Mouse (Mus musculus) CH12.LX (cell line): ENCODE data around the gene Lysmd1. TPM values are rescaled to one million over a fixed set of nuclear protein-coding genes. Genes with fewer than 3 reads are reported as not detected.
A peak's percentile ranks its signal among the peaks of the same experiment; 100 is the strongest.

ENCODE experiments used
- DNase-seq: peaks from one replicate; pipeline ENCODE4 v3.0.0-alpha.2; 2013; ENCODE audit errors: extremely low read depth
- H3K27ac ChIP-seq: 2 replicates; pipeline ENCODE4 v1.5.1; 2012; ENCODE audit warnings: low read depth, mild to moderate bottlenecking, control low read depth, moderate library complexity; ENCODE audit not compliant: insufficient read depth
- H3K27me3 ChIP-seq: replicated peaks from 2 replicates; pipeline ENCODE3; 2012; ENCODE audit warnings: inconsistent platforms
- H3K36me3 ChIP-seq, 2 experiments: replicated peaks in 1 of 2; 2 replicates each; pipeline versions ENCODE3 to v1.6.1; 2012; ENCODE audit warnings: inconsistent platforms in 1 of 2, low read length in 1 of 2, mild to moderate bottlenecking in 1 of 2, mixed read lengths in 1 of 2, moderate library complexity in 1 of 2; ENCODE audit not compliant: control insufficient read depth in 1 of 2, insufficient read depth in 1 of 2
- H3K4me1 ChIP-seq, 2 experiments: 2 replicates each; pipeline ENCODE4 v1.6.1; 2012; ENCODE audit warnings: inconsistent platforms in 1 of 2, moderate library complexity in 1 of 2; ENCODE audit not compliant: insufficient read depth in 2 of 2, control insufficient read depth in 1 of 2
- H3K4me2 ChIP-seq: 2 replicates; pipeline ENCODE4 v1.6.1; 2012; ENCODE audit warnings: low read depth, mild to moderate bottlenecking, control low read depth; ENCODE audit not compliant: poor library complexity, insufficient read depth, severe bottlenecking
- H3K4me3 ChIP-seq, 3 experiments: fragments of 150-350 bp in 1 of 3; sonication (generic) in 1 of 3; replicated peaks in 1 of 3; 2 replicates each; pipeline versions ENCODE3 to v1.5.1; 2011 to 2012; ENCODE audit warnings: low read depth in 2 of 3, low read length in 2 of 3, mild to moderate bottlenecking in 2 of 3, moderate library complexity in 2 of 3, control low read depth in 1 of 3, improper control_type of control experiment in 1 of 3, inconsistent platforms in 1 of 3, mixed read lengths in 1 of 3; ENCODE audit not compliant: poor library complexity in 1 of 3
- H3K79me2 ChIP-seq: replicated peaks from 2 replicates; pipeline ENCODE4 v1.6.1; 2012; ENCODE audit warnings: mild to moderate bottlenecking, moderate library complexity; ENCODE audit not compliant: control insufficient read depth, poor library complexity, insufficient read depth, severe bottlenecking; ENCODE audit errors: extremely low read depth
- H3K9ac ChIP-seq: 2 replicates; pipeline ENCODE4 v1.6.1; 2012; ENCODE audit warnings: low read depth, mild to moderate bottlenecking, control low read depth, moderate library complexity; ENCODE audit not compliant: insufficient read depth
- H3K9me3 ChIP-seq: replicated peaks from 2 replicates; pipeline ENCODE3; 2012; ENCODE audit warnings: low read length, inconsistent platforms, mixed read lengths
- BHLHE40 ChIP-seq: IDR thresholded peaks from 2 replicates; pipeline ENCODE4 v1.6.1; 2011; ENCODE audit warnings: mild to moderate bottlenecking, low read depth, low read length, improper control_type of control experiment
- CHD1 ChIP-seq: IDR thresholded peaks from 2 replicates; pipeline ENCODE4 v1.6.1; 2012; ENCODE audit warnings: low read depth, low read length, improper control_type of control experiment, inconsistent platforms
- CTCF ChIP-seq, 2 experiments: IDR thresholded peaks in 1 of 2; conservative IDR thresholded peaks in 1 of 2; 2 replicates each; pipeline ENCODE4 v1.5.1; 2011 to 2012; ENCODE audit warnings: low read depth in 2 of 2, low read length in 2 of 2, improper control_type of control experiment in 1 of 2, inconsistent platforms in 1 of 2, mild to moderate bottlenecking in 1 of 2, moderate library complexity in 1 of 2
- E2F4 ChIP-seq: IDR thresholded peaks from 2 replicates; pipeline ENCODE4 v1.6.1; 2011; ENCODE audit warnings: low read depth, low read length, improper control_type of control experiment; ENCODE audit not compliant: insufficient replicate concordance
- ELF1 ChIP-seq: IDR thresholded peaks from 2 replicates; pipeline ENCODE4 v1.6.1; 2014; ENCODE audit warnings: low read depth, mild to moderate bottlenecking, inconsistent platforms, low read length, improper control_type of control experiment
- EP300 ChIP-seq: IDR thresholded peaks from 2 replicates; pipeline ENCODE4 v1.6.1; 2011; ENCODE audit warnings: low read length, improper control_type of control experiment
- ETS1 ChIP-seq: conservative IDR thresholded peaks from 2 replicates; pipeline ENCODE4 v1.6.1; 2012; ENCODE audit warnings: low read depth, mild to moderate bottlenecking, inconsistent platforms, low read length, improper control_type of control experiment, moderate library complexity
- GABPA ChIP-seq: IDR thresholded peaks from 2 replicates; pipeline ENCODE4 v1.6.1; 2012; ENCODE audit warnings: low read depth, low read length, improper control_type of control experiment, inconsistent platforms; ENCODE audit not compliant: insufficient replicate concordance
- HCFC1 ChIP-seq: IDR thresholded peaks from 2 replicates; pipeline ENCODE4 v1.6.1; 2012; ENCODE audit warnings: low read depth, mild to moderate bottlenecking, inconsistent platforms, low read length, improper control_type of control experiment
- IRF4 ChIP-seq: IDR thresholded peaks from 2 replicates; pipeline ENCODE4 v1.6.1; 2014; ENCODE audit warnings: low read depth, mild to moderate bottlenecking, inconsistent platforms, low read length, improper control_type of control experiment
- JUND ChIP-seq: conservative IDR thresholded peaks from 2 replicates; pipeline ENCODE4 v1.6.1; 2011; ENCODE audit warnings: low read depth, low read length, improper control_type of control experiment
- MAFK ChIP-seq: IDR thresholded peaks from 2 replicates; pipeline ENCODE4 v1.6.1; 2011; ENCODE audit warnings: low read length, improper control_type of control experiment; ENCODE audit not compliant: insufficient replicate concordance
- MAZ ChIP-seq: IDR thresholded peaks from 2 replicates; pipeline ENCODE4 v1.6.1; 2012; ENCODE audit warnings: low read depth, mild to moderate bottlenecking, inconsistent platforms, low read length, improper control_type of control experiment, moderate library complexity
- MXI1 ChIP-seq: IDR thresholded peaks from 2 replicates; pipeline ENCODE4 v1.6.1; 2011; ENCODE audit warnings: mild to moderate bottlenecking, low read depth, low read length, improper control_type of control experiment
- MYC ChIP-seq: IDR thresholded peaks from 2 replicates; pipeline ENCODE4 v1.6.1; 2011; ENCODE audit warnings: low read depth, mild to moderate bottlenecking, improper control_type of control experiment, low read length
- NELFE ChIP-seq: IDR thresholded peaks from 2 replicates; pipeline ENCODE4 v1.6.1; 2011; ENCODE audit warnings: low read depth, low read length, improper control_type of control experiment
- NRF1 ChIP-seq: IDR thresholded peaks from 2 replicates; pipeline ENCODE4 v1.6.1; 2014; ENCODE audit warnings: low read depth, mild to moderate bottlenecking, inconsistent platforms, low read length, improper control_type of control experiment, moderate library complexity
- PAX5 ChIP-seq: IDR thresholded peaks from 2 replicates; pipeline ENCODE4 v1.6.1; 2012; ENCODE audit warnings: low read length, inconsistent platforms, mixed read lengths
- POLR2A ChIP-seq: IDR thresholded peaks from 2 replicates; pipeline ENCODE4 v1.6.1; 2011; ENCODE audit warnings: low read depth, mild to moderate bottlenecking, improper control_type of control experiment, low read length
- POLR2AphosphoS2 ChIP-seq: IDR thresholded peaks from 2 replicates; pipeline ENCODE4 v1.6.1; 2011; ENCODE audit warnings: low read depth, low read length, improper control_type of control experiment
- RAD21 ChIP-seq: IDR thresholded peaks from 2 replicates; pipeline ENCODE4 v1.6.1; 2011; ENCODE audit warnings: low read depth, mild to moderate bottlenecking, low read length, improper control_type of control experiment, moderate library complexity
- RCOR1 ChIP-seq: conservative IDR thresholded peaks from 2 replicates; pipeline ENCODE4 v1.6.1; 2012; ENCODE audit warnings: low read depth, mild to moderate bottlenecking, inconsistent platforms, low read length, improper control_type of control experiment
- SIN3A ChIP-seq: IDR thresholded peaks from 2 replicates; pipeline ENCODE4 v1.6.1; 2012; ENCODE audit warnings: low read length, improper control_type of control experiment, inconsistent platforms
- SMC3 ChIP-seq: IDR thresholded peaks from 2 replicates; pipeline ENCODE4 v1.6.1; 2011; ENCODE audit warnings: low read depth, low read length, improper control_type of control experiment
- TBP ChIP-seq: conservative IDR thresholded peaks from 2 replicates; pipeline ENCODE4 v1.6.1; 2011; ENCODE audit warnings: low read depth, low read length, improper control_type of control experiment
- TCF12 ChIP-seq: IDR thresholded peaks from 2 replicates; pipeline ENCODE4 v1.6.1; 2014; ENCODE audit warnings: low read depth, mild to moderate bottlenecking, inconsistent platforms, low read length, improper control_type of control experiment
- UBTF ChIP-seq: IDR thresholded peaks from 2 replicates; pipeline ENCODE4 v1.6.1; 2012; ENCODE audit warnings: low read depth, mild to moderate bottlenecking, inconsistent platforms, low read length, improper control_type of control experiment, moderate library complexity
- USF1 ChIP-seq: IDR thresholded peaks from 2 replicates; pipeline ENCODE4 v1.6.1; 2014; ENCODE audit warnings: low read depth, mild to moderate bottlenecking, inconsistent platforms, low read length, improper control_type of control experiment
- USF2 ChIP-seq: conservative IDR thresholded peaks from 2 replicates; pipeline ENCODE4 v1.6.1; 2011; ENCODE audit warnings: low read depth, low read length, improper control_type of control experiment
- ZC3H11A ChIP-seq: IDR thresholded peaks from 2 replicates; pipeline ENCODE4 v1.6.1; 2012; ENCODE audit warnings: low read depth, mild to moderate bottlenecking, inconsistent platforms, low read length, improper control_type of control experiment
- ZKSCAN1 ChIP-seq: IDR thresholded peaks from 2 replicates; pipeline ENCODE4 v1.6.1; 2012; ENCODE audit warnings: low read depth, inconsistent platforms, low read length, improper control_type of control experiment, borderline replicate concordance
- ZMIZ1 ChIP-seq: IDR thresholded peaks from 2 replicates; pipeline ENCODE4 v1.6.1; 2012; ENCODE audit warnings: low read depth, mild to moderate bottlenecking, inconsistent platforms, low read length, improper control_type of control experiment
- dilution Hi-C: fragments of 300-500 bp; cut with MboI; formaldehyde crosslinking; loops from 2 replicates; pipeline ENCODE4 v1.14.3; 2020; ENCODE audit warnings: low sequenced_read_pairs; ENCODE audit not compliant: extremely low pct_unique_long_range_greater_than_20kb, extremely low pct_ligation_motif_present
- in situ Hi-C: fragments of 300-500 bp; cut with MboI; formaldehyde crosslinking; loops from 3 replicates; pipeline ENCODE4 v1.14.3; 2019; ENCODE audit warnings: low sequenced_read_pairs, low pct_ligation_motif_present, low pct_unique_long_range_greater_than_20kb, mixed read lengths
- polyA plus RNA-seq: library from polyadenylated mRNA; unstranded; fragments of >175 nt; gene quantifications from 2 replicates; pipeline ENCODE4 v1.2.1, GENCODE M21; 2012; ENCODE audit warnings: low read depth; ENCODE audit not compliant: insufficient read length
- total RNA-seq, 2 experiments: library from RNA; depleted of rRNA; stranded (reverse); fragments of 300-350 nt in 1 of 2; fragments of >200 nt in 1 of 2; gene quantifications; 2 replicates each; pipeline ENCODE4 v1.2.3; 2012 to 2014

Lysmd1 gene
- total and polyA plus RNA-seq, 3 experiments = 8.1 to 13.6 (median 11.6) TPM

DNA sequence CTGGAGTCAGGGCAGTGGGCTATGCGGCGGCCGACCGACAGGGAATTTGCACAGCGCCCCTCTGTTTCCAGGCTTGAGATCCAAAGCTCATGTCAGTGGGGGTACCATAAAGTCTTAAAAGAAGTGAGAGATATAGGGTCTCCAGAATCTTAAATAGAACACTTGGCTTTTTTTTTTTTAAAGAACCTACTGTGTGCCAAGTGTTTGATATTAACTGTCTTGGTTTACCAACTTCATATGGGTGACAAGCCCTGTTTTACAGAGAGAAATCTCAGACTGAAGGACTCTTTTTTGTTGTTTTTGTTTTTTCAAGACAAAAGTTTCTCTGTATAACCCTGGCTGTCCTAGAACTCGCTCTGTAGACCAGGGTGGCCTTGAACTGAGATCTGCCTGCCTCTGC, 6.9 kb downstream of the Lysmd1 start:
- Histone ChIP-seq H3K27me3 (no peaks in the 10 kb centered on the region), H3K36me3 (peaks cover 19 to 22% of the 10 kb centered on the region in 2 experiments), H3K9ac (peak overlapping the region; percentile 72; the same call in 1 of the 2 replicates), H3K9me3 (no peaks in the 10 kb centered on the region), H3K4me3 (peak overlapping the region; percentile 51 to 65 (median 61)), H3K4me2 (peak overlapping the region; percentile 69), H3K4me1 (peaks cover 15 to 41% of the 10 kb centered on the region in 2 experiments), H3K27ac (peak overlapping the region; percentile 81), H3K79me2 (peaks cover 12% of the 10 kb centered on the region)
- TF ChIP-seq TCF12 (no peak), ZKSCAN1 (peak; percentile 66)
- in situ Hi-C loops = loop anchor here (10.0 kb wide), 1 partner anchor 74 kb away; the partner anchor contains the start of gene Gabpb2
- no peak for DNase-seq
- dilution Hi-C loops = no loop called here

DNA sequence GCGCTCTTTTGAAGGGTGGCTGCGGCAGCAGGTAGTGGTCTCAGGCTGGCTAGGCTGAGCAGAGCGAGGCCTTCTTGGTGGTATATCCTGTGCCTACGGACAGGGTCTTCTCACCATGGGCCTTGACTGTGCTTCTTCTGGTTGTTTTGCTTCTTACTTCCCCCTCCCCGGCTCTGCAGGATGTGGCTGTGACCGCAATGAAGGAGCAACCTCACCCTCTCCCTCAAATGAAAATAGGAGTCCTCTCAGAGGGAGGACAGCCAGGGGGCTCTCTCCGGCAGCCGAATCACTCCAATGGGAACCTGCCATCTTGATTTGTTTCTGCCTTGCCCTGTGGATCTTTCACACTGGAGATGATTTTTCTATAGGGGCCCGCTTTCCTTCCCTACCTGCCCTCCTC, 7.6 kb downstream of the Lysmd1 start:
- Histone ChIP-seq H3K4me1 (peaks cover 15 to 35% of the 10 kb centered on the region in 2 experiments), H3K4me3 (peak overlapping the region; percentile 51 to 65 (median 61)), H3K27me3 (no peaks in the 10 kb centered on the region), H3K27ac (peak overlapping the region; percentile 81), H3K9ac (peak overlapping the region; percentile 72), H3K36me3 (peaks cover 19 to 22% of the 10 kb centered on the region in 2 experiments), H3K4me2 (peak overlapping the region; percentile 69), H3K79me2 (peaks cover 5% of the 10 kb centered on the region), H3K9me3 (no peaks in the 10 kb centered on the region)
- dilution Hi-C loops = no loop called here
- in situ Hi-C loops = loop anchor here (10.0 kb wide), 1 partner anchor 73 kb away; the partner anchor contains the start of gene Gabpb2
- peak; percentile 65 for DNase-seq
- no peak for TF ChIP-seq ZKSCAN1
- TF ChIP-seq RCOR1 = no peak
- no peak for TF ChIP-seq SMC3
- TF ChIP-seq POLR2A = no peak
- TF ChIP-seq EP300 = no peak
- no peak for TF ChIP-seq JUND
- TF ChIP-seq HCFC1 = no peak; the same call in 1 of the 2 replicates
- no peak for TF ChIP-seq E2F4
- TF ChIP-seq MAFK = no peak
- no peak for TF ChIP-seq RAD21
- TF ChIP-seq USF1 = no peak
- TF ChIP-seq IRF4 = no peak
- 0 out of 2 replicates have a peak, but pooled peaks have one; percentile 20 for TF ChIP-seq TCF12
- TF ChIP-seq MXI1 = no peak
- TF ChIP-seq UBTF = peak; percentile 71
- TF ChIP-seq CTCF (conservative IDR thresholded peaks at IDR 0.05 in 1 of 2, IDR thresholded peaks at IDR 0.05 in 1 of 2; ENCODE audit: low read depth in 2 of 2, low read length in 2 of 2) = no peak
- TF ChIP-seq NELFE = no peak; the same call in 1 of the 2 replicates
- TF ChIP-seq PAX5 = no peak
- TF ChIP-seq TBP = peak; percentile 85
- no peak for TF ChIP-seq ZC3H11A
- TF ChIP-seq NRF1 = 0 out of 2 replicates have a peak, but pooled peaks have one; percentile 14
- no peak for TF ChIP-seq BHLHE40
- no peak for TF ChIP-seq USF2
- no peak for TF ChIP-seq GABPA
- no peak for TF ChIP-seq ETS1
- TF ChIP-seq ELF1 = no peak
- TF ChIP-seq SIN3A = peak; percentile 40
- no peak for TF ChIP-seq CHD1
- 0 out of 2 replicates have a peak, but pooled peaks have one; percentile 30 for TF ChIP-seq MAZ
- TF ChIP-seq ZMIZ1 = no peak
- TF ChIP-seq POLR2AphosphoS2 = no peak
- TF ChIP-seq MYC = no peak
